Mouse (Mus musculus) A20 (cell line): ENCODE results near the gene Tmem247.

ENCODE experiments used
- DNase-seq: peaks from one replicate; pipeline ENCODE4 v3.0.0-alpha.2; 2011; ENCODE audit warnings: low read depth, low spot score

Gene Tmem247

DNA sequence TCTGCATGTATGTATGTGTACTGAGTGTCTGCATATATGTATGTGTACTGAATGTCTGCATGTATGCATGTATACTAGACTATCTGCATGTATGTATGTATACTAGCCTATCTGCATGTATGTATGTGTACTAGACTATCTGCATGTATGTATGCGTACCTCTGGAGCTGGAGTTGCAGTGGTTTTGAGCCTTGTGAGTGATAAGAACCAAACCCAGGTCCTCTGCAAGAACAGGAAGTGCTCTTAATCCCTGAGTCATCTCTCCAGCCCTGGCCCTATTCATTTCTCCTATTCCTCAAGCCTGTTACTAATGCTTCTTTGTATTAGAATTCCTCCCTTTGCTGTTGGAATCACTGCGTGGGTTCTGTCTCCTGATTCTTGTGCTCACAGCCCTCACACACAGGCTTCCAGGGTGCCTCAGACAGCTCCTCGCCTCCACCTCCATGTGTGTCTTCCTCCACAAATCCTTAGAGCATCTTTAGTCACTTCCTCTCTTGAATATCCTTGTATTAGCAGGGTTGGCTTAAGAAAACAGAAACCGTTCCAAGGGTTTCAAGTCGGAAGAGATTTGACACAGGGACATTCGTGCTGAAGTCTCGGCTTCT is 4.0 kb upstream of the Tmem247 start:
- no peak for DNase-seq

DNA sequence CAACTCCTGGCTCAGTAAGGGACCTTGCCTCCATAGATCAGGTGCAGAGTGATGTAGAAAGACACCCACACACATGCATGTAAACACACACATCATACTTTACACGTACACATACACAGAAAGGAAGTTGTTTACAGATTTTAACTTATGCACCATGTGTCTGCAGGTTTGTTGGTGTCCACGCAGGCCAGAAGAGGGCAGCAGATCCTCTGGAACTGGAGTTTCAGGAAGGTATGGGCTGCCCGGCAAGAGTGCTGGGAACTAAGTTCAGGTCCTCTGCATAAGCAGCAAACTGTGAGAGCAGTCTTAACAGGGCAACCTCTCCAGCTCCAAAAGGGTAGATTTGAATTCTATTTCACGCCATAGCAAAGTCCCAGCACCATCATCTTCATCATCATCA is 1.6 kb upstream of the Tmem247 start:
- peak; percentile 36 for DNase-seq

DNA sequence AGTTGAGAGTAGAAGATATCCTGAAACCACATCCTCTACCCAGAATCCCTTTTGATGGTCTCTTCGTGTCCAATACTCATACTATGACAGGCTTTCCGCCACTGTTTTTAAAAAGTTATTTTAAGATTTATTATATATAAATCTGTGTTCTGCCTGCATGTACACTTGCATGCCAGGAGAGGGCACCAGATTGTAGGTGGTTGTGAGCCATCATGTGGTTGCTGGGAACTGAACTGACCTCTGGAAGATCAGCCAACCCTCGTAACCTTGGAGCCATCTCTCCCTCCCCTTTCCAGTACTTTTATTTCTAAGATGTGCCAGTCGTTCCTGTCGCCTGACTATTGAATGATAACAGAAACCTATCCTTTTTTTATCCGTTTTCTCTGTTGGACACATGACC is 1.6 kb downstream of the Tmem247 start:
- DNase-seq = peak; percentile 55

DNA sequence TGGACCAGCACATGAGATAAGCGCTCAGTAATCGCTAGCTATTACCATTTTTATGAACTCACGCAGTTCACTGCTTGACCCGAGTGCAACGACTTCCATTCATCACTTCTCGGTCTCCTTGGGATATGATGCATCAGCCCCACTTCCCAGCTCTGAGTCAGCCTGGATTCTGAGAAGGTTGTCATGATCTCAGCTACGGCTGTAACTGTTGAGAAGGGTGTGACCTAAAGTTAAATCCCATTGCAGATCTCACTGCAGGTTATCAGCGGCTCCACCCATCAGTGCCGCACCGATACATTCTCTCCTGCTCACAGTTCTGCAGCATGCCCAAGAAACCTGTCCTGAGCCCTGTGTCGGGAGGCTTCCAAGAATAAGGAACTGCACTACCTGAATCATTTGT is 2.6 kb downstream of the Tmem247 start:
- no peak for DNase-seq

DNA sequence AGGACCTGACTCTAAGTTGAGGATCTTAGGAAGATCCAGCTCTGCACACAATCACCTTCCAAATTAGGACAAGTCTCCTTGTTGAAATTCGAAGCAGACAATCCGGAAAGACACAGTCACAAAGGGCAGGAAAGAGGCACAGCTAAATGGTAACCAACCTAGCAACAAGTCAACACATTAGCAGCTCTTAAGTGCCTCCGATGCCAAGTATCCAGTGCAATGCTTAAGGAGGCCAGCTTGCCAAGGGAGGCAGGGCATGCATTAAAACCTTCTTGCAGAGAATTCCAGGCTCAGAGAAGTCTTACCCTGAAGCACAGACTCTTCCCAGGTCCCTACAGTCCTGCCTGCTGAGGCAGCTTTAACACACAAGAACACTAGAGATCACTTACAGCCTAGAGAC is 7.5 kb downstream of the Tmem247 start:
- DNase-seq = no peak

GRCm38 (mm10) chr17:86926836-86927235 is 9.7 kb downstream of the Tmem247 start:
- no peak for DNase-seq

- no peak for DNase-seq
Observed at GRCm38 (mm10) chr17:86929355-86929754, 12.2 kb downstream of the Tmem247 start.

DNA sequence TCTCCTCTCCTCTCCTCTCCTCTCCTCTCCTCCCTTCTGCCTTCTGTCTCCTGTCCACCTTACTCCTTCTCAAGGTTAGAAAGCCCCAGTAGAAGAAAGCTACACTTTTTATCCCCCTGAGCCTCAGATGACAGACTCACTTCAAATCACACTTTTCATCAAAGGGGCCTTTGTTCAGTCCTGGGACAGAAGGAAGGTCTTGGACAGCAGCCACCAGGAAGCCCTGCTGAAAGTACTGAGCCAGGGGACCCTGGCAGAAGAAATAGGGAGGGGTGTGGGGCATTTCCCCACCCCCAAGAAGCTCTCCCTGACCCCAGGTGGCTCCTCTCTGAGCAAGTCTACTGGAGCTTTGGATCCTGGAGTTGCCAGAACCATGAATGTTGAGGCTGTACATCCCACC is 12.8 kb downstream of the Tmem247 start:
- no peak for DNase-seq

DNA sequence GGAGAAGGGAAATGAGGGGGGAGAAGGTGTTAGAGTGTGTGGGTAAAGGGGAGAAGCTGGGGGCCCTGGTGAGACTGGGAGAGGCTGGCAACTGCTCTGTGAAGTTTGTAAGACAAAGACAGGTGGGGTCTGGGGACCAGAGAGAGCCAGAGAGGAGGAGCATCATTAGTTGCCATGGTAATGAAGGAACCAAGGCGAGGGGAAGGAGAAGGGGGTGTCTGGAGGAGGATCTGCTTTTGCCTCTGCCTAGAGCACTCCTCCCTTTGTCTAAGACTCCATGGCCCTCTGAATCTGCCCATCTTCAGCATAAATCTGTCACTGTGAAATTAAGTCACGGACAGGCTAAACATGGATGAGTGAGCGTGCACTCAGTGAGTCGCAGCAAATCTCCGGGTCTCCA is 15.7 kb downstream of the Tmem247 start:
- DNase-seq = no peak

DNA sequence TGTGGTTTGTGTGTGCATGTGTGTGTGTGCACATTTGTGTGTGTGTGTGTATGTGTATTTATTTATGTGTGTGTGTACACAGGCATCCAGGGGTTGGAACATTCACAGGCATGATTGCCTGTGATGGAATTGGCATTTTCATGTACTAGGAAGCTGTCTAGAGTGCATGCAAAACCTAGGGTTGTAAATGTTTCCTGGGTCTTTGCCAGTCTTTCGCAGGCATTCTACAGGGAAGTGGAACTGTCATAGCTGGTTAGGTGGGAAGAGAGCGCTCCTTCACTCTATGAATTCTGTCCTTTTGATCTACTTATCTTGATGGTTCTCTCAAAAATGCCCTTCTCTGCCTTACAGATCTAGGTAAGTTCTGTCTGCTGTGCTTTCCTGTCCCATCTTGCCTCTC is 19.9 kb downstream of the Tmem247 start:
- no peak for DNase-seq

GRCm38 (mm10) chr17:86937497-86938155 is 20.5 kb downstream of the Tmem247 start:
- peak; percentile 20 for DNase-seq

DNA sequence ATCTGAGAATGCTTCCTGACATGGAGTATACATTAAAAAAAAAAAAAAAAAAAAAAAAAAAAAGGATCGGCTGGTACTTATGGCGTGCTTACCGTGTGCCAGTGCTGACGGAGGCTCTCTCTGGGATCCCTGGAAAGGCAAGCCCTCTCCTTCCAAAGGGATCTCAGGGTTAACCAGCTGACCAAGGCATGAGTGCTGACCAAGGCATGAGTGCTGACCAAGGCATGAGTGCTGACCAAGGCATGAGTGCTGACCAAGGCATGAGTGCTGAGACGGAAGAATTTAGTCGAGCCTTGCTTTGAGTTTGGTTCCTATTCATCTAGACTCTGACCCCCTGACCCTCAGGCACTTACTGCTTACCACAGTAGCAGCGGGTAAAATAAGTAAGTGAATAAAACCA is 21.5 kb downstream of the Tmem247 start:
- no peak for DNase-seq

DNA sequence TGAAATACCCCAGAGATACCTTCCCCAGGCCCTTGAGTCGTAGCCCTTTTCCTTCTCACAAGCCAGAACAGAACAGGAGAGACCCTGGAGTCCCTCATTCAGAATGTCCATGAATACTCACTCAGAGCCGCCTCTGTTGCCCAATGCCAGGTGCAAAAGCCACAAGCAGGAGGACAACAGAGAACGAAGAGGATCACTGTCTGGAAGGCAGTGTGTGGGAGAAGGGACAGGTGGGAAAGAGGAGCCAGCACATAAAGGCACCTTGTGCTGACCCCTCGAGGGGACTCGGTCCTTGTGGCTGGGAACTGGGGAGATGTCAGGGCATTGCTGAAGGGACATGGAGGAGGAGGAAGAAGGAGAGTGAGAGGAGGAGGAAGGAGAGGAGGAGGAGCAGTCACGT is 25.0 kb downstream of the Tmem247 start:
- DNase-seq = no peak

- DNase-seq = no peak
Observed at GRCm38 (mm10) chr17:86943158-86943557, 26.0 kb downstream of the Tmem247 start.

DNA sequence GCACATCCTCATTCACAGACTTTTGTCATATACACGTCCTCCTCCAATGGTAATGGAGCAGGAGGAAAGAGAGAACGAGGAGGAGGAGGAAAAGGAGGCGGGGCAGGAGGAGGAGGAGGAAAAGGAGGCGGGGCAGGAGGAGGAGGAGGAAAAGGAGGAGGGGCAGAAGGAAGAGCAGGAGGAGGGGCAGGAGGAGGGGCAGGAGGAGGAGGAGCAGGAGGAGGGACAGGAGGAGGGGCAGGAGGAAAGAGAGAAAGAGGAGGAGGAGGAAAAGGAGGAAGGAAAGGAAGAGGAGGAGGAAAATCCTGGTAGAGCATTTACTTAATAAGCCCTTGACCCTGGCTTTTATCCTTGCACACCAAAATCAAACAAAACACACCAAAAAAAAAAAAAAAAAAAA is 28.9 kb downstream of the Tmem247 start:
- no peak for DNase-seq

DNA sequence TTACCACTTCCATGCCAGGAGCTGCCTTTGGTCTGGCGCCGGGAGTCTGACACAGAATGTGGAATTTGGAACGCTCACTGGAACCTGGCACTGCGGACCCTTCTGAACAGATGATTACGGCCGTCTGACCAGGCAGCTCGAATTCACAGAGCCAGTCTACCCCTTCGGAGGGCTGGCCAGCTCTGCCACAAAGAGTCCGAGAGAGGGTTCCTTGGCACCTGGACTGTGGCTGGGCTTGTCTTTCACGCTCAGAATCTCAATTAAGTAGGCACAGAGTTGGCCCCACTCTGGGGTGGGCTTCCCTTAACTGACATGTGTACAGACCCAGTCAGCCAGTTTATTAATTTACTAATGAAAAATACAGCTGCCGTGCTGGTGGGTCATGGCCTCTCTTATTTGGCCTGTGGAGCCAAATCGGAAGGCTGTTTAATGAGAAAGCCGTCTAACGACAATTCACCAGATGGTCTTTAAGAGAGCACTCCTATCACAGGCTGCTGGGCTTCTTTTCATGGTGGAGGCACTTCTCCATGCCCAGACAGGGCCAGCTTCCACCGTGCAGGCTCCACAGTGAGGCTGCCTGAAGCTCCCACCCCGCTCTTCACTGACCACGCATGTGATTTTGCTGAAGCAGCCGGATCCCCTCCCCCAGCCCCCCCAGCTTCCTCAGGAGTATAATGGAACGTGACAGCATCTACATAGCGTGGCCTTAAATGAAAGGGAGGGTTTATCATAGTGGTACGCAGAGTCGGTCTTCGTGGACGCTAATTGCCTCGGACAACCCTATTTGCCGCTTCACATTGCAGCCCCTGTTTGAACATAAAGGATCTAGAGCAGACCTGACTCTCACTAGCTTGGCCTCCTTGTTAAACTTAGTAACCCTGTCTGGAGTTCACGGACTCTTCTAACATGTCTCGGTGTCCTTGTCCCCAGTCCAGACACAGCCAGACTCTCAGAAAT is 31.0 kb downstream of the Tmem247 start, which contains the start of gene Atp6v1e2:
Gene Atp6v1e2, minus strand, starts transcription at position 58 of the 957 bp plus-strand sequence.
- DNase-seq = no peak

GRCm38 (mm10) chr17:86948801-86949200 is 31.7 kb downstream of the Tmem247 start:
- DNase-seq = no peak

DNA sequence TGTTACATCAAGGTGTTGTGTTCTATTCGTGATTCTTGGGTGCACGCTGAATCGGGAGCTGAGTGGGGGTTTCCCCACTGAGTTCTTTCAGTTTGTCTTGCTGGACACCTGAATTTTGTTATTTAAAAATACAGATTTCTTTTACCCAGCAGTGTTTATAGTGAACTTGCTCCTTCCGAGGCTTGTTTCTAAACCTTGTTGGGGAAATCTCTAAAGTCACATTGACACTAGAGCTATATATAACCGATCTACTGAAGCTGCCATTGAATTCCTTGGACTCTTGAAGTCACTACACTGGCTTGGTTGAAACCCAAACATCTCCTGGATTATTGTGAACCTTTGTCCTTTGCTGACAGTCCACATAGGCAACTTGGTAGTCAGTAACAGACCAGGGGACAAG is 40.1 kb downstream of the Tmem247 start:
- peak; percentile 75 for DNase-seq

- DNase-seq = peak; percentile 80
Observed at GRCm38 (mm10) chr17:86957968-86958367, 40.8 kb downstream of the Tmem247 start.

- peak; percentile 29 for DNase-seq
Observed at GRCm38 (mm10) chr17:86961301-86961841, 44.2 kb downstream of the Tmem247 start.

DNA sequence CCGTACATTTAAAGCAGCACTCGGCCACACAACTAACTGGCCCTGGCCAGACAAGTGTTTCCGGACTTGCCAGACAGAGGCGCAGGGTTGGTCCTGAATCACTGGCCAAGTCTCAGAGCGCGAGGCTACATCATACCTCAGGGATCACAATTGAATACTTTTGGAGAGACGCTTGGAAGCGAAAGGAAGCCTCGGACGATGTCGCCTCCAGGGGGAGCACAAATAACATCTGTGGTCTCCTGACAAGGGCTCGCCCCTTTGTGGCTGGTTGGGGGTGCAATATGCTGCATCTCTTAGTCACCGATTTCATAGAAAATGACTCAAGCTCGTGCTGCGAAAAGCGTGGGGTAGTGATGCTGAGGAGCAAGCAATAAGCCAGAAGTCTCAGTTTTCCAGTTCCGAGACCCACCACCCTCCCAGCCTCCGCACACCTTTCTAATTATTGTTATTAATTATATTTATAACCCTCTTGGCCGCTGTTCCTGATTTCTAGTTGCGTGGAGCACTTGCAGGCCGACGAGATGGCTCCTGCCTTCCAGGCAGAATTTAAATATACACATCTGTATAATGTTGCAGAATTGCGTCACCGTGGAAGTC is 45.2 kb downstream of the Tmem247 start:
- peak; percentile 91 for DNase-seq
